Mouse (Mus musculus) ES-E14 (cell line): ENCODE measurements around the gene Erc2.

Experiments
- CHD2 ChIP-seq: IDR thresholded peaks from 2 replicates; pipeline ENCODE4 v1.6.1; 2014; ENCODE audit warnings: mild to moderate bottlenecking, low read depth, low read length, inconsistent platforms
- HCFC1 ChIP-seq: IDR thresholded peaks from 2 replicates; pipeline ENCODE4 v1.6.1; 2012; ENCODE audit warnings: low read length, inconsistent platforms, borderline replicate concordance; ENCODE audit not compliant: insufficient read depth
- ZC3H11A ChIP-seq: IDR thresholded peaks from 2 replicates; pipeline ENCODE4 v1.6.1; 2012; ENCODE audit warnings: low read depth, mild to moderate bottlenecking, inconsistent platforms, low read length, borderline replicate concordance
- ZNF384 ChIP-seq: IDR thresholded peaks from 2 replicates; pipeline ENCODE4 v1.6.1; 2012; ENCODE audit warnings: low read depth, low read length, inconsistent platforms

- TF ChIP-seq HCFC1: no peak
- no peak for TF ChIP-seq CHD2
- no peak for TF ChIP-seq ZNF384
- TF ChIP-seq ZC3H11A: no peak
Observed at GRCm38 (mm10) chr14:28398915-28399314, 776.7 kb downstream of the Erc2 start.
